Mouse (Mus musculus): ENCODE measurements at regions not wholly inside any gene's neighbourhood (a gene's known extent, or its start where the extent isn't known, plus 50 kb on each side); places are given as distances from the start of the nearest gene placed in this dataset.
A peak's percentile ranks its signal among the peaks of the same experiment; 100 is the strongest.

- 87% methylated on average over 1 of the region's 1 CpGs for WGBS
- Histone ChIP-seq H3K4me3 (no peak overlapping the region), H3K9me3 (no peaks in the 10 kb centered on the region), H3K27ac (no peak overlapping the region), H3K27me3 (ENCODE audit: poor library complexity, severe bottlenecking) (no peaks in the 10 kb centered on the region), H3K4me1 (no peaks in the 10 kb centered on the region), H3K36me3 (replicated peaks) (no peaks in the 10 kb centered on the region)
- no peak for DNase-seq (ENCODE audit: extremely low spot score, low spot score)
Observed at GRCm38 (mm10) chr16:27507212-27507611, 118.5 kb downstream of the Ccdc50 start.

DNA sequence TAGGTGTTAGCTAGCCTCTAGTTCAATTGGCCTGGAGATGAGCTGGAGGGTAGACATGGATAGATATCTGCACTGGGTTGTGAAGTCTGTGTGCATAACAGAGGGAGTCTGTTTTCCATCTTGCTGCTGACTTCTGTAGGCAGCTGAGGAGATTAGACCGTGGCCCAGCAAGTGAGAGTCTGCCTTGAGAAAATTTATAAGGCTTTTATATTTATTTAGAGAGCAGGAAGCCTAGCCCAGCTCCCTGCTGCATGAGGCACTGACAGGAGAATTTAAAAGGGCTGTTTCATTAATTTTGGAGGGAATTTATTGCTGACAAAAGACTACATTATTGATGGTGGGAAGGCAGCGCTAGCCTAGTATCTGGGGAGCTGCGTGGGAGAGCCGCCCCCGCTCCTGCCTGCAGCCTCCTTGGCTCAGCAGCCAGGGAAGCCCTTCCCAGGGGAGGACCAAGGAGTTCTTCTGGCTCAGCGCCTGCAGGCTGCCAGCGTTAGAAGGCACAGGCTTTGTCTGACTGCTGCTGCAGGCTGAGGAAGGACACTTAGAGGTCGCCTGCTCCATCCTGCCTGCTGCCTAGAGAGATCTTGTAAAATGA lies 135.0 kb downstream of the Ccdc50 start:
- Histone ChIP-seq H3K9me3 (no peaks in the 10 kb centered on the region), H3K27me3 (ENCODE audit: poor library complexity, severe bottlenecking) (no peaks in the 10 kb centered on the region), H3K27ac (0 out of 2 replicates have a peak overlapping the region, but pooled peaks have one; percentile 25), H3K4me1 (peaks cover 4% of the 10 kb centered on the region; the same call in 1 of the 2 replicates), H3K4me3 (no peak overlapping the region), H3K36me3 (replicated peaks) (no peaks in the 10 kb centered on the region)
- no peak for DNase-seq (ENCODE audit: extremely low spot score, low spot score)
- WGBS = 55% methylated on average over 8 of the region's 8 CpGs

GRCm38 (mm10) chr16:27526669-27527068 lies 138.0 kb downstream of the Ccdc50 start:
- Histone ChIP-seq H3K27ac (no peak overlapping the region), H3K27me3 (ENCODE audit: poor library complexity, severe bottlenecking) (no peaks in the 10 kb centered on the region), H3K4me1 (peaks cover 4% of the 10 kb centered on the region; the same call in 1 of the 2 replicates), H3K9me3 (no peaks in the 10 kb centered on the region), H3K4me3 (no peak overlapping the region), H3K36me3 (replicated peaks) (no peaks in the 10 kb centered on the region)
- whole genome bisulfite sequencing = 62% methylated on average over 1 of the region's 1 CpGs
- no peak for DNase-seq (ENCODE audit: extremely low spot score, low spot score)

- 93% methylated on average over 4 of the region's 4 CpGs for WGBS
- Histone ChIP-seq H3K4me3 (no peak overlapping the region), H3K4me1 (no peaks in the 10 kb centered on the region), H3K27ac (no peak overlapping the region), H3K27me3 (ENCODE audit: poor library complexity, severe bottlenecking) (no peaks in the 10 kb centered on the region), H3K36me3 (replicated peaks) (no peaks in the 10 kb centered on the region), H3K9me3 (no peaks in the 10 kb centered on the region)
- DNase-seq (ENCODE audit: extremely low spot score, low spot score) = no peak
Observed at GRCm38 (mm10) chr16:27530634-27531033, 142.0 kb downstream of the Ccdc50 start.

Measured in forebrain, embryonic 10.5 days (tissue).